Mouse (Mus musculus) limb, embryonic 14.5 days (tissue): Measurements from ENCODE around the gene Galk2. TPM values are rescaled to one million over a fixed set of nuclear protein-coding genes. Genes with fewer than 3 reads are reported as not detected.

Experiments used
- ATAC-seq: fragments of 200-750 bp; cut with Nextera tagmentation; 2 replicates; pipeline ENCODE4 v1.8.0; 2017; ENCODE audit warnings: low read depth, moderate number of reproducible peaks, moderate TSS enrichment; ENCODE audit not compliant: low FRiP score
- DNase-seq: peaks from one replicate; pipeline ENCODE4 v3.0.0-alpha.2; 2015; ENCODE audit warnings: low spot score
- H3K27ac ChIP-seq: fragments of 300-500 bp; sonication (generic); replicated peaks from 2 replicates; pipeline ENCODE4 v1.5.1; 2014; ENCODE audit warnings: low read depth, mild to moderate bottlenecking, low read length, moderate library complexity, mixed read lengths
- H3K27me3 ChIP-seq: fragments of 300-500 bp; sonication (generic); 2 replicates; pipeline ENCODE4 v1.6.1; 2014; ENCODE audit warnings: low read length, mixed read lengths; ENCODE audit not compliant: control insufficient read depth, insufficient read depth
- H3K36me3 ChIP-seq: fragments of 300-500 bp; sonication (generic); 2 replicates; pipeline ENCODE4 v1.6.1; 2014; ENCODE audit warnings: mild to moderate bottlenecking, low read length, moderate library complexity, mixed read lengths; ENCODE audit not compliant: control insufficient read depth, insufficient read depth
- H3K4me1 ChIP-seq: fragments of 300-500 bp; sonication (generic); 2 replicates; pipeline ENCODE4 v1.6.1; 2014; ENCODE audit warnings: antibody characterized with exemption, low read length, mixed read lengths; ENCODE audit not compliant: control insufficient read depth, insufficient read depth
- H3K4me2 ChIP-seq: fragments of 300-500 bp; sonication (generic); replicated peaks from 2 replicates; pipeline ENCODE4 v1.6.1; 2014; ENCODE audit warnings: low read depth, mild to moderate bottlenecking, low read length, moderate library complexity; ENCODE audit not compliant: severe bottlenecking
- H3K4me3 ChIP-seq: fragments of 300-500 bp; sonication (generic); replicated peaks from 2 replicates; pipeline ENCODE4 v1.5.1; 2014; ENCODE audit warnings: low read length
- H3K9ac ChIP-seq: fragments of 300-500 bp; sonication (generic); 2 replicates; pipeline ENCODE4 v1.6.1; 2014; ENCODE audit warnings: mild to moderate bottlenecking, low read depth, low read length, moderate library complexity; ENCODE audit not compliant: severe bottlenecking
- H3K9me3 ChIP-seq: fragments of 300-500 bp; sonication (generic); 2 replicates; pipeline ENCODE4 v1.6.1; 2016; ENCODE audit warnings: low read length; ENCODE audit not compliant: control insufficient read depth
- POLR2A ChIP-seq: fragments of 200-500 bp; IDR thresholded peaks from 2 replicates; pipeline ENCODE4 v1.8.0; 2012; ENCODE audit warnings: inconsistent platforms, mild to moderate bottlenecking, moderate library complexity, borderline replicate concordance; ENCODE audit not compliant: insufficient read depth, insufficient read length; ENCODE audit errors: extremely low read depth
- WGBS: fragments of 180-500 bp; shearing (Covaris S2); extraction: QIAGEN DNeasy Blood & Tissue Kit; methylation state at CpG from one replicate; pipeline ENCODE4 v1.1.7; 2014; 5-methylcytosine and 5-hydroxymethylcytosine counted together
- polyA plus RNA-seq, 2 experiments: library from polyadenylated mRNA; depleted of rRNA in 1 of 2; stranded (reverse) in 1 of 2; unstranded in 1 of 2; fragments of >200 nt; fragmentation: Nextera tagmentation in 1 of 2; extraction: Ambion mirVana in 1 of 2; gene quantifications; 2 replicates each; pipeline versions ENCODE4 v1.2.1 to v1.2.3; 2012 to 2014

Galk2 gene
- polyA plus RNA-seq, 2 experiments, result 30.5 to 43.4 TPM

GRCm38 (mm10) chr2:125868301-125868700 lies 9.4 kb downstream of the Galk2 start:
- WGBS, result 80% methylated on average over 3 of the region's 3 CpGs
- Histone ChIP-seq H3K27me3 (no peaks in the 10 kb centered on the region), H3K36me3 (0 out of 2 replicates have a peak, but pooled peaks cover 5% of the 10 kb centered on the region), H3K27ac (no peak overlapping the region), H3K9ac (no peak overlapping the region), H3K4me1 (peaks cover 6% of the 10 kb centered on the region; the same call in 1 of the 2 replicates), H3K9me3 (no peaks in the 10 kb centered on the region), H3K4me3 (no peak overlapping the region), H3K4me2 (no peak overlapping the region)
- DNase-seq (no peak), ATAC-seq (no peak)
- TF ChIP-seq POLR2A, result no peak

DNA sequence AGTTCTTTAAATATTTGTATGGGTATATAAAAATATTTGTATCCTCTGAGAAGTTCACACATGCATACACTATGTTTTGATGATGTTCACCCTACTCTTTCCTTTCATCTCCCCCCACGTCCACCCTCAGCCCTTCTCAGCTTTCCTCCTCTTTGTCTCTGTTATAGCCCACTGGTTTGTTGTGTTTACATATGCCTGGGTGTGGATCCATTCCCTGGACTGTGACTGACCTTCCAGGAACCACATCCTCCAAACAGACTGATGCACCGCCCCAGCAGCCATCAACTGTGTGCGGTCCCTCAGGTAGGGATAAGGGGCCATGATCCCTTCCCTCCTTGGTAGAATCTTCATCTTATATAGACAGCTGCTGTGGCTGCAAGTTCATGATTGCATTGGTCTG lies 11.2 kb downstream of the Galk2 start:
- 92% methylated on average over 3 of the region's 3 CpGs for WGBS

DNA sequence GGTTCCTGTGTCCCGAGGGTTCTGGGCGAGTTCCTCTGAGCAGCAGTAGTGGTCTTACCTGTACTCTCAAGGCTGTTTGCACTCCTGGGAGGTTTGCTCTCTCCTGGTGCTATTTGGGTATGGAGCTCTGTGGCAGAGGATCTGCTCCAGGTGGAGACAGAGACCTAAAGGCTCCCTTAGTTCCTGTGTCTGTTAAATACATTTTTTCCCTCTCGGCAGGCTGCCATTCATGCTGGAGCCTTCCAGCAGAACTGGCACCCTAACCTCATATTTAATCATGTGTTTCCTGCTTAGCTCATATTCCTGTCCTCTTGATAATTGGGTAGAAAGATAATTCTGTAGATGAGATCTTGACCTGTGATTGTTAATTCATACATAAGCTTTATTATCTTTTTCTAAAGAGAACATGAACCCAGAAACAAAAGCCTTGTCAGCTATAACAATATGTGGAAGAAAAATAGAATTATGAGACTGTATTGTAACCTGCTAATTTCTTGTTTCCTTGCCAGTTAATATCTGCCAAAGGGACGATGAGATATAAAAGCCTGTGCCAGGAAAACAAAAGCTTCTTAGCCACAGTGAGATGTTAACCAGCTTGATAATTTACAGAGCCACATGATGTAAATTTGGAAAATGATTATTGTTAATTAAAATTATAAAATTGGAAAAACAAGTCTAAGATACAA lies 27.1 kb downstream of the Galk2 start:
- no peaks in the 10 kb centered on the region for H3K9me3 ChIP-seq
- H3K36me3 ChIP-seq, result 0 out of 2 replicates have a peak, but pooled peaks cover 3% of the 10 kb centered on the region
- H3K4me2 ChIP-seq, result no peak overlapping the region
- H3K9ac ChIP-seq, result no peak overlapping the region
- H3K27ac ChIP-seq, result no peak overlapping the region
- ATAC-seq, result no peak
- H3K4me1 ChIP-seq, result no peaks in the 10 kb centered on the region
- WGBS, result 83% methylated on average over 4 of the region's 4 CpGs
- no peaks in the 10 kb centered on the region for H3K27me3 ChIP-seq
- TF ChIP-seq POLR2A, result no peak
- H3K4me3 ChIP-seq, result no peak overlapping the region
- no peak for DNase-seq

More for the DNA sequence above, 11.2 kb downstream of the Galk2 start:
- no peak overlapping the region for H3K4me2 ChIP-seq
- ATAC-seq, result no peak
- no peak for TF ChIP-seq POLR2A
- DNase-seq, result no peak
- H3K4me3 ChIP-seq, result no peak overlapping the region
- 0 out of 2 replicates have a peak, but pooled peaks cover 5% of the 10 kb centered on the region for H3K36me3 ChIP-seq
- H3K9me3 ChIP-seq, result no peaks in the 10 kb centered on the region
- H3K27me3 ChIP-seq, result no peaks in the 10 kb centered on the region
- H3K4me1 ChIP-seq, result peaks cover 6% of the 10 kb centered on the region; the same call in 1 of the 2 replicates
- H3K9ac ChIP-seq, result no peak overlapping the region
- no peak overlapping the region for H3K27ac ChIP-seq

DNA sequence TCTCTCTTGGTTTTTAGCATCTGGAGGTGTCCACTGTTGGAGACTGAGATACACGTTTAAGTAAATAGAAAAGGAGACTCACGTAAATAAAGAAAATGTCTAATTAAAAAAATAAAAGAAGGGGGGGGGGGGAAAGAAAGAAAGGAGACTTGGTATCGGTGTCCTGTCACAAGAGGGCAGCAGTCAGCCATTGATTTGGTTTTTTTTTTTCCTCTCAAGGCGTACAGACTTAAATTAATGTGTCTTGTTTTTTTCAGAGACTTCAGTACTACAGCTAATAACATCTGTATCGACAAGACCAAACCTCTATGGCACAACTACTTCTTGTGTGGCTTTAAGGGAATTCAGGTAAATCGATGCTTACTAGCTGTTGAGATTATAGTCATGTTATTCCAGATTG lies 34.2 kb downstream of the Galk2 start:
- H3K27ac ChIP-seq, result no peak overlapping the region
- ATAC-seq, result no peak

GRCm38 (mm10) chr2:125895099-125895498 lies 36.2 kb downstream of the Galk2 start:
- DNase-seq (peak; percentile 14), ATAC-seq (no peak)
- TF ChIP-seq POLR2A, result no peak
- Histone ChIP-seq H3K36me3 (no peaks in the 10 kb centered on the region; the same call in none of the 2 replicates), H3K4me1 (no peaks in the 10 kb centered on the region), H3K27ac (no peak overlapping the region), H3K4me3 (no peak overlapping the region), H3K9me3 (no peaks in the 10 kb centered on the region), H3K4me2 (no peak overlapping the region), H3K9ac (no peak overlapping the region), H3K27me3 (no peaks in the 10 kb centered on the region)
- 84% methylated on average over 4 of the region's 4 CpGs for WGBS

More for the DNA sequence above, 34.2 kb downstream of the Galk2 start:
- no peaks in the 10 kb centered on the region for H3K9me3 ChIP-seq
- H3K36me3 ChIP-seq, result no peaks in the 10 kb centered on the region; the same call in 1 of the 2 replicates
- 37% methylated on average over 6 of the region's 6 CpGs for WGBS
- no peak overlapping the region for H3K4me2 ChIP-seq
- no peak for TF ChIP-seq POLR2A
- peak; percentile 67 for DNase-seq
- no peaks in the 10 kb centered on the region for H3K4me1 ChIP-seq
- H3K9ac ChIP-seq, result no peak overlapping the region
- no peak overlapping the region for H3K4me3 ChIP-seq
- no peaks in the 10 kb centered on the region for H3K27me3 ChIP-seq
